Mouse (Mus musculus) central nervous system, embryonic 11.5 days (tissue): Measurements from ENCODE around the gene Utf1. TPM values are rescaled to one million over a fixed set of nuclear protein-coding genes. Genes with fewer than 3 reads are reported as not detected.

Source experiments
- polyA plus RNA-seq: library from polyadenylated mRNA; depleted of rRNA; stranded (reverse); fragments of >200 nt; gene quantifications from 2 replicates; pipeline ENCODE4 v1.2.3, GENCODE M21; 2012; rRNA removed

The Utf1 gene
- polyA plus RNA-seq = 0.04 and 0.30 TPM in 2 replicates

GRCm38 (mm10) chr7:139943674-139944281, at the start of gene Utf1:
Gene Utf1, plus strand, starts transcription at chr7:139943789.

GRCm38 (mm10) chr7:139894655-139895557, 48.7 kb upstream of the Utf1 start, which contains the start of gene Kndc1:
Gene Kndc1, plus strand, starts transcription at chr7:139894696.

GRCm38 (mm10) chr7:139978278-139978892, 34.8 kb downstream of the Utf1 start, which contains the start of gene 6430531B16Rik:
Gene 6430531B16Rik, minus strand, starts transcription at chr7:139978755.

GRCm38 (mm10) chr7:139992406-139992805, 48.8 kb downstream of the Utf1 start, which contains the start of gene Adam8:
Gene Adam8, minus strand, starts transcription at chr7:139992562.

Other genes starting within 250 kb of the Utf1 start
- gene Adgra1, start 109.6 kb upstream of the Utf1 start, polyA plus RNA-seq = 3.7 and 4.0 TPM in 2 replicates
- 1.1 and 1.2 TPM in 2 replicates for gene Kndc1, start 49.1 kb upstream of the Utf1 start, polyA plus RNA-seq
- gene 6430531B16Rik, start 35.0 kb downstream of the Utf1 start, polyA plus RNA-seq = 0.48 and 0.53 TPM in 2 replicates
- 9.3 and 9.4 TPM in 2 replicates for gene Adam8, start 48.8 kb downstream of the Utf1 start, polyA plus RNA-seq
- gene Zfp511, start 92.6 kb downstream of the Utf1 start, polyA plus RNA-seq = 51.6 and 53.6 TPM in 2 replicates
- gene Tubgcp2, start 92.9 kb downstream of the Utf1 start, polyA plus RNA-seq = 47.7 and 68.0 TPM in 2 replicates
- 10.2 and 11.3 TPM in 2 replicates for gene Msx3, start 105.3 kb downstream of the Utf1 start, polyA plus RNA-seq
- gene Caly, start 138.8 kb downstream of the Utf1 start, polyA plus RNA-seq = 6.7 and 10.7 TPM in 2 replicates
- 1.5 TPM in 1 of 2 replicates, not detected in the other for gene Prap1, start 149.6 kb downstream of the Utf1 start, polyA plus RNA-seq
- 20.8 and 23.8 TPM in 2 replicates for gene Fuom, start 158.7 kb downstream of the Utf1 start, polyA plus RNA-seq
- 8.5 and 9.3 TPM in 2 replicates for gene Paox, start 172.0 kb downstream of the Utf1 start, polyA plus RNA-seq
- 94.1 and 116 TPM in 2 replicates for gene Echs1, start 172.7 kb downstream of the Utf1 start, polyA plus RNA-seq
- gene Mtg1, start 193.8 kb downstream of the Utf1 start, polyA plus RNA-seq = 31.4 and 49.2 TPM in 2 replicates
- gene Sprn, start 211.1 kb downstream of the Utf1 start, polyA plus RNA-seq = 0.80 and 0.83 TPM in 2 replicates
- not detected in 2 replicates for gene Olfr522, start 221.0 kb downstream of the Utf1 start, polyA plus RNA-seq
- gene Olfr523, start 229.4 kb downstream of the Utf1 start, polyA plus RNA-seq = not detected in 2 replicates